Mouse (Mus musculus) liver, adult 2 months (tissue): ENCODE results near the gene Bglap.

Experiments used
- CTCF ChIP-seq: fragments of 200-500 bp; IDR thresholded peaks from 2 replicates; pipeline ENCODE4 v1.5.1; 2011; ENCODE audit warnings: low read depth, low read length, control low read depth
- POLR2A ChIP-seq: fragments of 200-500 bp; IDR thresholded peaks from 2 replicates; pipeline ENCODE4 v1.6.1; 2011; ENCODE audit warnings: low read length, control low read depth; ENCODE audit not compliant: insufficient read depth; ENCODE audit errors: extremely low read depth

GRCm38 (mm10) chr3:88338316-88338715 lies 45.9 kb downstream of the Bglap start:
- TF ChIP-seq POLR2A (no peak), CTCF (no peak)
